Mouse (Mus musculus) myocyte (in vitro differentiated cells): ENCODE measurements at regions not wholly inside any gene's neighbourhood (a gene's known extent, or its start where the extent isn't known, plus 50 kb on each side); places are given as distances from the start of the nearest gene placed in this dataset.
A peak's percentile ranks its signal among the peaks of the same experiment; 100 is the strongest.

Source experiments
- CEBPB ChIP-seq: IDR thresholded peaks from 2 replicates; pipeline ENCODE4 v1.6.1; 2011; ENCODE audit warnings: mild to moderate bottlenecking, moderate library complexity; ENCODE audit not compliant: poor library complexity, insufficient read depth, severe bottlenecking
- E2F4 ChIP-seq: IDR thresholded peaks from one replicate; pipeline ENCODE4 v1.6.1; 2011; ENCODE audit warnings: mild to moderate bottlenecking, control low read depth, moderate library complexity; ENCODE audit not compliant: insufficient read depth
- MAX ChIP-seq: IDR thresholded peaks from one replicate; pipeline ENCODE4 v1.6.1; 2011; ENCODE audit warnings: low read depth, mild to moderate bottlenecking, control low read depth
- MYOD1 ChIP-seq, 3 experiments: IDR thresholded peaks; one replicate each; pipeline ENCODE4 v1.6.1; 2011; ENCODE audit warnings: control low read depth in 2 of 3, low read depth in 2 of 3, mild to moderate bottlenecking in 2 of 3, moderate library complexity in 1 of 3; ENCODE audit not compliant: insufficient read length in 2 of 3, control insufficient read depth in 1 of 3
- POLR2A ChIP-seq: IDR thresholded peaks from one replicate; pipeline ENCODE4 v1.6.1; 2011; ENCODE audit warnings: low read depth, mild to moderate bottlenecking, control low read depth, moderate library complexity; ENCODE audit not compliant: insufficient read length
- REST ChIP-seq: IDR thresholded peaks from one replicate; pipeline ENCODE4 v1.6.1; 2011; ENCODE audit warnings: mild to moderate bottlenecking, control low read depth, moderate library complexity; ENCODE audit not compliant: insufficient read depth, insufficient read length
- SRF ChIP-seq: IDR thresholded peaks from one replicate; pipeline ENCODE4 v1.6.1; 2011; ENCODE audit warnings: low read depth; ENCODE audit not compliant: control insufficient read depth, insufficient read length
- TCF12 ChIP-seq: IDR thresholded peaks from one replicate; pipeline ENCODE4 v1.6.1; 2011; ENCODE audit warnings: mild to moderate bottlenecking, control low read depth; ENCODE audit not compliant: poor library complexity, insufficient read depth, severe bottlenecking

DNA sequence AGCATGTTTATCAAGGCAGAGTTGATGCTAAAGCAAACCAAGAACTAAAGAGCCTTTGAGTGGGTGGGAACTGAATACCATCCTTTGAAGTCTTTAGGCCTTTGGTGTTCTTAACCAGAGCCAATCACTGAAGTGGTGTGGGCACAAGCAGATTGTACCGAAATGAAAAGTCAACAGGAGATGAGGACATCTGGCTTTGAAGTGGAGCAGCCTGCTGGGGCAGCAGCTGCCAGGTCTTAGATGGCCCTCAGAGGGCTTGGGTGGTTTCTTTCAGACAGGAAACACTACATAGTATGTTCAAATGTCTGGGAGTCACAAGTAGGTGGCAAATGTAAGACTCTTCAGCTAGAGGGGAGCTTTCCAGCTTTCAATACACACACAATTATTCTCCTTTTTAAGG lies 128.2 kb upstream of the E2f7 start:
- TF ChIP-seq TCF12 (peak; percentile 26), POLR2A (no peak), MAX (no peak), REST (no peak), CEBPB (no peak), E2F4 (no peak), MYOD1 (IDR thresholded peaks at IDR 0.05; ENCODE audit: control insufficient read depth in 1 of 3, insufficient read length in 2 of 3, low read depth in 2 of 3) (peak in 2 of 3 experiments; percentile 75 to 80), SRF (no peak)
